Mouse (Mus musculus) G1E (cell line): ENCODE measurements around the gene Fbxo11.

Source experiments
- CTCF ChIP-seq: IDR thresholded peaks from 2 replicates; pipeline ENCODE4 v1.5.1; 2012; ENCODE audit warnings: low read depth, low read length, inconsistent platforms, mixed read lengths
- GATA1 ChIP-seq: IDR thresholded peaks from 2 replicates; pipeline ENCODE4 v1.6.1; 2012; ENCODE audit warnings: borderline replicate concordance, low read length, inconsistent platforms, mixed read lengths

DNA sequence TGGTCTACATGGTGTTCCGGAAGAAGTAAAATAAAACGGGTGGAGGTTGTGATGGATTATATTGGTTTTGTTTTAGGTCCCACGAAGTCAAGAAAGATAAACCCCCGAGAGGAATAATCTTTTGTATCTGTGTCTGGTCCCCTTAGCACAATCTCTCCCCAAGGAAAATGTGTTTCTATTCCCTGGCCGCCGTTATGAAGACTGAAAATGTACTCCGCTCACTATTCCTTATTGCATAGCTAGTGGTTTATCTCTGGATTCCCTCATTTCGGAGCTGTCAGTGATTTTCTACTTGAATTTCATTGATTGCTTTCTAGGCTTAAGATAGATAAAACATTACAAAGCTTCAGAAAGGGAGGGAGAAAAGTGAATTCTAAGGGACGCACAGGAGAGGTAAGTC is 1.7 kb upstream of the Fbxo11 start:
- TF ChIP-seq CTCF (no peak), GATA1 (no peak)
